Mouse (Mus musculus): ENCODE measurements around the gene Tmem82. TPM values are rescaled to one million over a fixed set of nuclear protein-coding genes. Genes with fewer than 3 reads are reported as not detected.
A peak's percentile ranks its signal among the peaks of the same experiment; 100 is the strongest.

Gene Tmem82
- total RNA-seq, 1 experiment = 3.9 TPM

- DNase-seq (ENCODE audit: low read depth, low spot score) = no peak
- Histone ChIP-seq H3K4me1 (ENCODE audit: control insufficient read depth in 2 of 2, insufficient read depth in 2 of 2, low read length in 2 of 2, poor library complexity in 1 of 2) (peaks cover 9 to 34% of the 10 kb centered on the region in 2 experiments; a peak in 3 of 4 replicates), H3K4me3 (ENCODE audit: insufficient read depth in 1 of 2, low read depth in 1 of 2, low read length in 2 of 2, poor library complexity in 1 of 2, severe bottlenecking in 1 of 2) (peak overlapping the region; percentile 75 to 88), H3K9ac (ENCODE audit: insufficient read depth, low read depth, low read length, poor library complexity, severe bottlenecking) (peak overlapping the region; percentile 8; the same call in 1 of the 2 replicates), H3K9me3 (ENCODE audit: control insufficient read depth, insufficient read depth, low read depth, low read length) (no peaks in the 10 kb centered on the region), H3K36me3 (ENCODE audit: control insufficient read depth, insufficient read depth, low read length, poor library complexity, severe bottlenecking) (peaks cover 4% of the 10 kb centered on the region; the same call in 1 of the 2 replicates), H3K27ac (ENCODE audit: insufficient read depth, low read depth, low read length, poor library complexity, severe bottlenecking) (peak overlapping the region; percentile 22; the same call in 1 of the 2 replicates)
- TF ChIP-seq CHD2 (IDR thresholded peaks at IDR 0.05; ENCODE audit: low read depth, low read length) = no peak
- in situ Hi-C loops (cut with MboI; ENCODE audit: low sequenced_read_pairs in 2 of 2, unreplicated experiment in 2 of 2) = no loop called here
Observed at GRCm38 (mm10) chr4:141600364-141600763, 18.1 kb downstream of the Tmem82 start.

- peak; percentile 69 for DNase-seq (ENCODE audit: low read depth, low spot score)
Observed at GRCm38 (mm10) chr4:141599251-141600141, 18.9 kb downstream of the Tmem82 start.

GRCm38 (mm10) chr4:141598894-141599250 is 19.6 kb downstream of the Tmem82 start:
- H3K4me3 ChIP-seq (ENCODE audit: insufficient read depth in 1 of 2, low read depth in 1 of 2, low read length in 2 of 2, poor library complexity in 1 of 2, severe bottlenecking in 1 of 2) = peak overlapping the region; percentile 75 to 88
- peaks cover 5 to 32% of the 10 kb centered on the region in 2 experiments; a peak in 3 of 4 replicates for H3K4me1 ChIP-seq (ENCODE audit: control insufficient read depth in 2 of 2, insufficient read depth in 2 of 2, low read length in 2 of 2, poor library complexity in 1 of 2)
- H3K9me3 ChIP-seq (ENCODE audit: control insufficient read depth, insufficient read depth, low read depth, low read length) = no peaks in the 10 kb centered on the region
- in situ Hi-C loops (cut with MboI; ENCODE audit: low sequenced_read_pairs in 2 of 2, unreplicated experiment in 2 of 2) = no loop called here
- H3K9ac ChIP-seq (ENCODE audit: insufficient read depth, low read depth, low read length, poor library complexity, severe bottlenecking) = peak overlapping the region; percentile 90
- peak overlapping the region; percentile 93 for H3K27ac ChIP-seq (ENCODE audit: insufficient read depth, low read depth, low read length, poor library complexity, severe bottlenecking)
- DNase-seq (ENCODE audit: low read depth, low spot score) = no peak
- H3K36me3 ChIP-seq (ENCODE audit: control insufficient read depth, insufficient read depth, low read length, poor library complexity, severe bottlenecking) = peaks cover 19% of the 10 kb centered on the region
- TF ChIP-seq CHD2 (IDR thresholded peaks at IDR 0.05; ENCODE audit: low read depth, low read length) = no peak; the same call in 1 of the 2 replicates
- no peak for TF ChIP-seq HCFC1 (IDR thresholded peaks at IDR 0.05; ENCODE audit: borderline replicate concordance, insufficient read depth, low read length)
- TF ChIP-seq MAFK (IDR thresholded peaks at IDR 0.05; ENCODE audit: insufficient read depth, low read depth, low read length) = no peak

More at GRCm38 (mm10) chr4:141599251-141600141, 18.9 kb downstream of the Tmem82 start:
- in situ Hi-C loops (cut with MboI; ENCODE audit: low sequenced_read_pairs in 2 of 2, unreplicated experiment in 2 of 2) = no loop called here
- Histone ChIP-seq H3K4me3 (ENCODE audit: insufficient read depth in 1 of 2, low read depth in 1 of 2, low read length in 2 of 2, poor library complexity in 1 of 2, severe bottlenecking in 1 of 2) (peak overlapping the region; percentile 75 to 88), H3K9ac (ENCODE audit: insufficient read depth, low read depth, low read length, poor library complexity, severe bottlenecking) (peak overlapping the region; percentile 90), H3K9me3 (ENCODE audit: control insufficient read depth, insufficient read depth, low read depth, low read length) (no peaks in the 10 kb centered on the region), H3K4me1 (ENCODE audit: control insufficient read depth in 2 of 2, insufficient read depth in 2 of 2, low read length in 2 of 2, poor library complexity in 1 of 2) (peaks cover 9 to 34% of the 10 kb centered on the region in 2 experiments; a peak in 3 of 4 replicates), H3K36me3 (ENCODE audit: control insufficient read depth, insufficient read depth, low read length, poor library complexity, severe bottlenecking) (peaks cover 13% of the 10 kb centered on the region), H3K27ac (ENCODE audit: insufficient read depth, low read depth, low read length, poor library complexity, severe bottlenecking) (peak overlapping the region; percentile 93)
- TF ChIP-seq CHD2 (IDR thresholded peaks at IDR 0.05; ENCODE audit: low read depth, low read length) = no peak
- TF ChIP-seq ZNF384 (IDR thresholded peaks at IDR 0.05; ENCODE audit: low read depth, low read length) = no peak
- TF ChIP-seq HCFC1 (IDR thresholded peaks at IDR 0.05; ENCODE audit: borderline replicate concordance, insufficient read depth, low read length) = 0 out of 2 replicates have a peak, but pooled peaks have one; percentile 26
- TF ChIP-seq ZC3H11A (IDR thresholded peaks at IDR 0.05; ENCODE audit: borderline replicate concordance, low read depth, low read length) = no peak
- TF ChIP-seq MAFK (IDR thresholded peaks at IDR 0.05; ENCODE audit: insufficient read depth, low read depth, low read length) = no peak

GRCm38 (mm10) chr4:141598199-141598893 is 20.1 kb downstream of the Tmem82 start:
- Histone ChIP-seq H3K4me3 (ENCODE audit: insufficient read depth in 1 of 2, low read depth in 1 of 2, low read length in 2 of 2, poor library complexity in 1 of 2, severe bottlenecking in 1 of 2) (peak overlapping the region; percentile 75 to 88), H3K9me3 (ENCODE audit: control insufficient read depth, insufficient read depth, low read depth, low read length) (no peaks in the 10 kb centered on the region), H3K9ac (ENCODE audit: insufficient read depth, low read depth, low read length, poor library complexity, severe bottlenecking) (peak overlapping the region; percentile 90), H3K36me3 (ENCODE audit: control insufficient read depth, insufficient read depth, low read length, poor library complexity, severe bottlenecking) (peaks cover 19% of the 10 kb centered on the region), H3K27ac (ENCODE audit: insufficient read depth, low read depth, low read length, poor library complexity, severe bottlenecking) (peak overlapping the region; percentile 93), H3K4me1 (ENCODE audit: control insufficient read depth in 2 of 2, insufficient read depth in 2 of 2, low read length in 2 of 2, poor library complexity in 1 of 2) (peaks cover 5 to 32% of the 10 kb centered on the region in 2 experiments; a peak in 3 of 4 replicates)
- in situ Hi-C loops (cut with MboI; ENCODE audit: low sequenced_read_pairs in 2 of 2, unreplicated experiment in 2 of 2) = no loop called here
- DNase-seq (ENCODE audit: low read depth, low spot score) = peak; percentile 85
- TF ChIP-seq HCFC1 (IDR thresholded peaks at IDR 0.05; ENCODE audit: borderline replicate concordance, insufficient read depth, low read length) (no peak), ZNF384 (IDR thresholded peaks at IDR 0.05; ENCODE audit: low read depth, low read length) (no peak), MAFK (IDR thresholded peaks at IDR 0.05; ENCODE audit: insufficient read depth, low read depth, low read length) (no peak), CHD2 (IDR thresholded peaks at IDR 0.05; ENCODE audit: low read depth, low read length) (no peak), ZC3H11A (IDR thresholded peaks at IDR 0.05; ENCODE audit: borderline replicate concordance, low read depth, low read length) (no peak)
